Mouse (Mus musculus) stomach, postnatal 0 days (tissue): ENCODE results near the gene 1700001C02Rik. TPM values are rescaled to one million over a fixed set of nuclear protein-coding genes. Genes with fewer than 3 reads are reported as not detected.

Experiments
- ATAC-seq: fragments of 200-750 bp; cut with Nextera tagmentation; 2 replicates; pipeline ENCODE4 v1.8.0; 2017; ENCODE audit not compliant: low FRiP score, low TSS enrichment
- DNase-seq: peaks from one replicate; pipeline ENCODE4 v3.0.0-alpha.2; 2016; ENCODE audit warnings: low spot score
- H3K27ac ChIP-seq: fragments of 300-500 bp; sonication (generic); replicated peaks from 2 replicates; pipeline ENCODE4 v1.5.1; 2014; ENCODE audit warnings: mild to moderate bottlenecking, control low read depth
- H3K27me3 ChIP-seq: fragments of 300-500 bp; sonication (generic); 2 replicates; pipeline ENCODE4 v1.6.1; 2014; ENCODE audit warnings: low read length; ENCODE audit not compliant: control insufficient read depth, insufficient read depth
- H3K36me3 ChIP-seq: fragments of 300-500 bp; sonication (generic); 2 replicates; pipeline ENCODE4 v1.6.1; 2014; ENCODE audit warnings: low read length, mixed read lengths; ENCODE audit not compliant: control insufficient read depth, insufficient read depth
- H3K4me1 ChIP-seq: fragments of 300-500 bp; sonication (generic); replicated peaks from 2 replicates; pipeline ENCODE4 v1.6.1; 2014; ENCODE audit warnings: antibody characterized with exemption; ENCODE audit not compliant: control insufficient read depth, insufficient read depth
- H3K4me2 ChIP-seq: fragments of 300-500 bp; sonication (generic); replicated peaks from 2 replicates; pipeline ENCODE4 v1.6.1; 2014; ENCODE audit warnings: low read depth, mild to moderate bottlenecking, control low read depth, moderate library complexity
- H3K4me3 ChIP-seq: fragments of 300-500 bp; sonication (generic); 2 replicates; pipeline ENCODE4 v1.5.1; 2014; ENCODE audit warnings: low read depth, low read length, control low read depth
- H3K9ac ChIP-seq: fragments of 300-500 bp; sonication (generic); 2 replicates; pipeline ENCODE4 v1.6.1; 2014; ENCODE audit warnings: mild to moderate bottlenecking, low read length, control low read depth, mixed read lengths
- H3K9me3 ChIP-seq: fragments of 300-500 bp; sonication (generic); 2 replicates; pipeline ENCODE4 v1.6.1; 2016; ENCODE audit warnings: low read length; ENCODE audit not compliant: control insufficient read depth
- CTCF ChIP-seq: IDR thresholded peaks from 2 replicates; pipeline ENCODE4 v1.5.1; 2016; ENCODE audit warnings: antibody characterized with exemption, low read depth, mild to moderate bottlenecking, moderate library complexity
- EP300 ChIP-seq: optimal IDR thresholded peaks from 2 replicates; pipeline ENCODE3; 2016; ENCODE audit warnings: antibody characterized with exemption
- WGBS: fragments of 180-500 bp; shearing (Covaris S2); extraction: QIAGEN DNeasy Blood & Tissue Kit; methylation state at CpG from one replicate; pipeline ENCODE4 v1.1.7; 2014; 5-methylcytosine and 5-hydroxymethylcytosine counted together
- polyA plus RNA-seq: library from polyadenylated mRNA; unstranded; fragments of >200 nt; fragmentation: Nextera tagmentation; extraction: Ambion mirVana; gene quantifications from 2 replicates; pipeline ENCODE4 v1.2.1, GENCODE M21; 2015

The 1700001C02Rik gene
- polyA plus RNA-seq, 1 experiment from 2014 or later = not detected

DNA sequence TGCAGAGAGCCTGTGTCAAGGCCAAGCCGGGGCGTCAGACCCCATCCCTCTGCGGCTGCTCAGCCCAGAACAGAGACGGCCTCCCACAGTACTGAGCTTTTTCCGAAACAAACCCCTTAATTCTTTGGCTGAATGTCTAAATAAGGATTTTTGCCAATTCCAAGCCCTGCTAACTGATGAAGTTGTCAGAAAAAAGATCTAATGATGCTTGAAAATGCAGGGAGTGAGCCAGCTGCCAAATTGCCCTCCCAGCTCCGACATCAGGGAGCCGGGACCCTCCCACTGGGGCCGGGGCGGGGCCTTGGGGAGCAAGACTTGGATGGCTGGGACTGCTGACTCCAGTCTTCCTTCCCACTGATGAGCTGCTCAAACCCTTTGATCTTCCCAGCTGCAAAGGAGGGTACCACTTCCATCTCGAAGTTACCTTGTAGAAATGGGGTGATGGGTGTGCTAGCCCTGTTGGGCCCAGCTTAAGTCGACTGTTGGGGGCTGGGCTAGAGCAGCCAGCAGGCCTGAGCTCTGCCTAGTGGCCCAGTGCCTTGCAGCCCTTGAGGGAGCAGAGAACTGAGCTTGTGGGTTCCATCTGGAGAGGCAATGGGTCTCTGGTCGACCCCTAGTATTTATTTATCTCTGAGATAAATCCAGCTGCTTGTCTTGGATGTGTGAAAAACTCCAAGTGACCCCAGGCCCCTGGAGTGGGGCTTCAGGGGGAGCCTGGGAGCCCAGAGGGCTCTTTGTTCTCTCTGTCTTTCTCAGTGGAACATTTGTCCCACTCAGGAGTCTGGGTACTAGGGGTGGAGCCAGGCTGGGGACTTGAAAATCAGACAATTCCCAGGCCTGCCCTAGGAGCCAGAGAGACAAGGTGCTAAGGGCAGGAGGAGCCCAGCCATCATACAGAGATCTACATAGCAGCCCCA, 60.3 kb downstream of the 1700001C02Rik start:
- H3K4me3 ChIP-seq = no peak overlapping the region
- no peaks in the 10 kb centered on the region for H3K27me3 ChIP-seq
- no peaks in the 10 kb centered on the region for H3K9me3 ChIP-seq
- peak; percentile 46 for DNase-seq
- no peak overlapping the region for H3K9ac ChIP-seq
- peak; percentile 63; the same call in 1 of the 2 replicates for ATAC-seq
- no peaks in the 10 kb centered on the region for H3K4me1 ChIP-seq
- peak overlapping the region; percentile 73 for H3K27ac ChIP-seq
- 22% methylated on average over 12 of the region's 12 CpGs for WGBS
- TF ChIP-seq CTCF (no peak), EP300 (no peak)
- H3K36me3 ChIP-seq = no peaks in the 10 kb centered on the region
- H3K4me2 ChIP-seq = no peak overlapping the region

DNA sequence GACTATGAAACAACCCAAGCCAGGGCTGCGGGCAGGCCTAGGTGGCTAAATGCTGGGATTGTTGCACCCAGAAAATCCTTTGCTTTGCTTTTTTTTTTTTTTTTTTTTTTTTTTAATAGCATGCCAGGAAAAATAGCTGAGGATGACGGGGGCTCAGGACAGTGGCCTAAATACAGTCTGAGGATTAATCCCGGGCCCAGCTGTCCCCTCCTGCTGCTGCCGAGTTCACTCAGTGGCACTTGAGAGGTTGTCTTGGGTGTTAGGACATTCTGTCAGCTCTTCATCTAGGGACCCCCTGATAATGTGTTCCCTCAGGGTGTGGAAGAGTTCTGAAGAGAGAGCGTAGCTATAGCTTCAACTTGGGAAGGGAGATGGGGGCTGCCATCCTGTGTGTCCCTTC, 61.3 kb downstream of the 1700001C02Rik start:
- Histone ChIP-seq H3K4me3 (no peak overlapping the region), H3K27me3 (no peaks in the 10 kb centered on the region), H3K9ac (no peak overlapping the region), H3K27ac (no peak overlapping the region), H3K36me3 (no peaks in the 10 kb centered on the region), H3K4me1 (no peaks in the 10 kb centered on the region), H3K9me3 (no peaks in the 10 kb centered on the region), H3K4me2 (no peak overlapping the region)
- ATAC-seq (no peak), DNase-seq (no peak)
- 69% methylated on average over 5 of the region's 5 CpGs for WGBS
- TF ChIP-seq CTCF (no peak), EP300 (no peak)

DNA sequence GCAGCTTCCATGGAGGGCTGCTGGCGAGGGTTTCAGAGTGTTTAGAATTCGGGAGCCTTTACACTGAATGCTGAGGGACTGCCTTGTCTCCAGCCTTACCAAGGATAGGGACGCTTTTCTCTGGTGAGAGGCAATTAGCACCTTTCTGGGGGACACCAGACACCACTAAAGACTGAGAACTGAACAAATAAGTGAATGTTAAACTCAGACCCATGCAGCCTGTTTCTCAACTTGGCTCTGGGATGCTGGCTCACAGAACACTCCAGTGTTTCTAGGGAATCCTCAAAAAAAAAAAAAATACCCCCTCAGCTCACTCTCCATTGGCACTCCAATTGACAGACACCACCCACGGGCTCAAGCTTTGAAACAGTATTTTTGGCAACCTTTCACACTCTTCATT, 63.1 kb downstream of the 1700001C02Rik start:
- WGBS = 43% methylated on average over 4 of the region's 4 CpGs
- Histone ChIP-seq H3K36me3 (no peaks in the 10 kb centered on the region), H3K27ac (no peak overlapping the region), H3K27me3 (no peaks in the 10 kb centered on the region), H3K4me1 (no peaks in the 10 kb centered on the region), H3K4me2 (no peak overlapping the region), H3K4me3 (no peak overlapping the region), H3K9ac (no peak overlapping the region), H3K9me3 (no peaks in the 10 kb centered on the region)
- no peak for ATAC-seq
- no peak for DNase-seq
- TF ChIP-seq EP300 (no peak), CTCF (no peak)

Other genes with a start within 250 kb of the 1700001C02Rik start
- gene Selenoi, start 233.5 kb upstream of the 1700001C02Rik start, polyA plus RNA-seq = 25.5 and 26.7 TPM in 2 replicates
- gene Drc1, start 184.7 kb upstream of the 1700001C02Rik start, polyA plus RNA-seq = 1.1 and 1.7 TPM in 2 replicates
- 0.02 TPM in 2 replicates for gene Otof, start 4.1 kb upstream of the 1700001C02Rik start, polyA plus RNA-seq
- gene Cib4, start 79.8 kb downstream of the 1700001C02Rik start, polyA plus RNA-seq = 0.17 and 0.30 TPM in 2 replicates
- 11.1 and 13.8 TPM in 2 replicates for gene Kcnk3, start 122.1 kb downstream of the 1700001C02Rik start, polyA plus RNA-seq
- gene Slc35f6, start 181.9 kb downstream of the 1700001C02Rik start, polyA plus RNA-seq = 30.6 and 35.6 TPM in 2 replicates
- 58.1 and 79.9 TPM in 2 replicates for gene Cenpa, start 200.7 kb downstream of the 1700001C02Rik start, polyA plus RNA-seq
- 1.7 and 2.3 TPM in 2 replicates for gene Dpysl5, start 245.5 kb downstream of the 1700001C02Rik start, polyA plus RNA-seq